Mouse (Mus musculus) forebrain, embryonic 14.5 days (tissue): ENCODE results near the gene Fbrs. TPM values are rescaled to one million over a fixed set of nuclear protein-coding genes. Genes with fewer than 3 reads are reported as not detected.
"Not testable (repeated sequence)": the region's sequence is repeated elsewhere in the genome, so short reads cannot be mapped to it uniquely, and the experiment has no call there.

Experiments
- ATAC-seq: fragments of 200-750 bp; cut with Nextera tagmentation; 2 replicates; pipeline ENCODE4 v1.8.0; 2017; ENCODE audit warnings: mild to moderate bottlenecking, moderate library complexity
- DNase-seq: peaks from one replicate; pipeline ENCODE4 v3.0.0-alpha.2; 2015; ENCODE audit warnings: low spot score
- H3K27ac ChIP-seq: fragments of 300-500 bp; sonication (generic); 2 replicates; pipeline ENCODE4 v1.5.1; 2014; ENCODE audit warnings: low read depth, mild to moderate bottlenecking, control low read depth, low read length, moderate library complexity
- H3K27me3 ChIP-seq: fragments of 300-500 bp; sonication (generic); replicated peaks from 2 replicates; pipeline ENCODE4 v1.6.1; 2014; ENCODE audit warnings: low read length, control low read depth, mixed read lengths; ENCODE audit not compliant: control insufficient read depth, insufficient read depth
- H3K36me3 ChIP-seq: fragments of 300-500 bp; sonication (generic); 2 replicates; pipeline ENCODE4 v1.6.1; 2014; ENCODE audit warnings: low read length, control low read depth; ENCODE audit not compliant: control insufficient read depth, insufficient read depth
- H3K4me1 ChIP-seq: fragments of 300-500 bp; sonication (generic); 2 replicates; pipeline ENCODE4 v1.6.1; 2014; ENCODE audit warnings: antibody characterized with exemption, low read length, control low read depth; ENCODE audit not compliant: control insufficient read depth, insufficient read depth
- H3K4me2 ChIP-seq: fragments of 300-500 bp; sonication (generic); 2 replicates; pipeline ENCODE4 v1.6.1; 2014; ENCODE audit warnings: mild to moderate bottlenecking, control low read depth, low read length
- H3K4me3 ChIP-seq: fragments of 300-500 bp; sonication (generic); 2 replicates; pipeline ENCODE4 v1.5.1; 2014; ENCODE audit warnings: low read depth, low read length, control low read depth
- H3K9ac ChIP-seq: fragments of 300-500 bp; sonication (generic); 2 replicates; pipeline ENCODE4 v1.6.1; 2014; ENCODE audit warnings: mild to moderate bottlenecking, low read length, control low read depth, moderate library complexity
- H3K9me3 ChIP-seq: fragments of 300-500 bp; sonication (generic); replicated peaks from 2 replicates; pipeline ENCODE4 v1.6.1; 2016; ENCODE audit warnings: low read length, control low read depth, mixed read lengths; ENCODE audit not compliant: control insufficient read depth
- WGBS: fragments of 180-500 bp; shearing (Covaris S2); extraction: QIAGEN DNeasy Blood & Tissue Kit; methylation state at CpG from one replicate; pipeline ENCODE4 v1.1.7; 2014; 5-methylcytosine and 5-hydroxymethylcytosine counted together
- polyA plus RNA-seq: library from polyadenylated mRNA; unstranded; fragments of >200 nt; fragmentation: Nextera tagmentation; extraction: Ambion mirVana; gene quantifications from 2 replicates; pipeline ENCODE4 v1.2.1, GENCODE M21; 2014

The Fbrs gene
- polyA plus RNA-seq, 1 experiment from 2014 or later: 8.9 TPM

GRCm38 (mm10) chr7:127480321-127480720 lies 1.3 kb downstream of the Fbrs start:
- H3K27me3 ChIP-seq: no peaks in the 10 kb centered on the region
- peak overlapping the region; percentile 98 for H3K4me3 ChIP-seq
- H3K27ac ChIP-seq: no peak overlapping the region
- H3K4me2 ChIP-seq: peak overlapping the region; percentile 99
- H3K9me3 ChIP-seq: no peaks in the 10 kb centered on the region
- ATAC-seq (no peak), DNase-seq (no peak)
- H3K4me1 ChIP-seq: peaks cover 22% of the 10 kb centered on the region
- peaks cover 69% of the 10 kb centered on the region for H3K36me3 ChIP-seq
- WGBS: 82% methylated on average over 2 of the region's 2 CpGs
- peak overlapping the region; percentile 96 for H3K9ac ChIP-seq

- WGBS: 88% methylated on average over 5 of the region's 5 CpGs
- Histone ChIP-seq H3K4me2 (no peak overlapping the region), H3K4me3 (no peak overlapping the region), H3K9me3 (no peaks in the 10 kb centered on the region), H3K27me3 (no peaks in the 10 kb centered on the region), H3K4me1 (peaks cover 7% of the 10 kb centered on the region; the same call in 1 of the 2 replicates), H3K9ac (no peak overlapping the region), H3K36me3 (peaks cover 96% of the 10 kb centered on the region), H3K27ac (no peak overlapping the region)
- ATAC-seq: no peak
- DNase-seq: no peak
Measured at GRCm38 (mm10) chr7:127485416-127485815, 6.4 kb downstream of the Fbrs start.

GRCm38 (mm10) chr7:127488364-127488763 lies 9.4 kb downstream of the Fbrs start:
- not testable (repeated sequence) for H3K9ac ChIP-seq, H3K27me3 ChIP-seq, H3K4me2 ChIP-seq, DNase-seq, ATAC-seq, H3K27ac ChIP-seq, H3K4me1 ChIP-seq, H3K4me3 ChIP-seq, H3K9me3 ChIP-seq
- peaks cover 86% of the 10 kb centered on the region for H3K36me3 ChIP-seq
- 91% methylated on average over 4 of the region's 5 CpGs for WGBS

GRCm38 (mm10) chr7:127489982-127490381 lies 11.0 kb downstream of the Fbrs start:
- Histone ChIP-seq H3K4me1 (no peaks in the 10 kb centered on the region), H3K9ac (no peak overlapping the region), H3K9me3 (no peaks in the 10 kb centered on the region), H3K4me3 (no peak overlapping the region), H3K4me2 (no peak overlapping the region), H3K27me3 (no peaks in the 10 kb centered on the region), H3K36me3 (peaks cover 70% of the 10 kb centered on the region), H3K27ac (no peak overlapping the region)
- DNase-seq (no peak), ATAC-seq (no peak)
- WGBS: 96% methylated on average over 7 of the region's 7 CpGs

GRCm38 (mm10) chr7:127491846-127492245 lies 12.8 kb downstream of the Fbrs start:
- Histone ChIP-seq H3K9me3 (no peaks in the 10 kb centered on the region), H3K4me1 (no peaks in the 10 kb centered on the region), H3K9ac (no peak overlapping the region), H3K4me3 (no peak overlapping the region), H3K27me3 (no peaks in the 10 kb centered on the region), H3K36me3 (peaks cover 51% of the 10 kb centered on the region), H3K27ac (no peak overlapping the region), H3K4me2 (no peak overlapping the region)
- DNase-seq (no peak), ATAC-seq (no peak)
- WGBS: 89% methylated on average over 3 of the region's 3 CpGs

GRCm38 (mm10) chr7:127494648-127495047 lies 15.6 kb downstream of the Fbrs start:
- no peak overlapping the region for H3K4me2 ChIP-seq
- no peak overlapping the region for H3K9ac ChIP-seq
- DNase-seq: no peak

GRCm38 (mm10) chr7:127497382-127497781 lies 18.4 kb downstream of the Fbrs start:
- 86% methylated on average over 2 of the region's 2 CpGs for WGBS
- no peak for ATAC-seq
- H3K27ac ChIP-seq: no peak overlapping the region

More at GRCm38 (mm10) chr7:127494648-127495047, 15.6 kb downstream of the Fbrs start:
- no peak overlapping the region for H3K4me3 ChIP-seq
- ATAC-seq: no peak
- H3K36me3 ChIP-seq: peaks cover 27% of the 10 kb centered on the region
- H3K9me3 ChIP-seq: no peaks in the 10 kb centered on the region
- H3K27me3 ChIP-seq: no peaks in the 10 kb centered on the region
- H3K4me1 ChIP-seq: no peaks in the 10 kb centered on the region
- no peak overlapping the region for H3K27ac ChIP-seq

GRCm38 (mm10) chr7:127498407-127498806 lies 19.4 kb downstream of the Fbrs start:
- DNase-seq: peak; percentile 69
- H3K36me3 ChIP-seq: no peaks in the 10 kb centered on the region; the same call in 1 of the 2 replicates
- H3K4me2 ChIP-seq: no peak overlapping the region
- H3K4me3 ChIP-seq: no peak overlapping the region
- no peak overlapping the region for H3K27ac ChIP-seq
- no peak overlapping the region for H3K9ac ChIP-seq
- H3K9me3 ChIP-seq: no peaks in the 10 kb centered on the region
- no peaks in the 10 kb centered on the region for H3K27me3 ChIP-seq
- 48% methylated on average over 3 of the region's 3 CpGs for WGBS
- peak; percentile 55; the same call in 1 of the 2 replicates for ATAC-seq
- no peaks in the 10 kb centered on the region for H3K4me1 ChIP-seq

More at GRCm38 (mm10) chr7:127497382-127497781, 18.4 kb downstream of the Fbrs start:
- DNase-seq: no peak
- no peak overlapping the region for H3K4me3 ChIP-seq
- no peak overlapping the region for H3K4me2 ChIP-seq
- H3K9ac ChIP-seq: no peak overlapping the region
- H3K36me3 ChIP-seq: no peaks in the 10 kb centered on the region; the same call in 1 of the 2 replicates
- no peaks in the 10 kb centered on the region for H3K9me3 ChIP-seq
- no peaks in the 10 kb centered on the region for H3K27me3 ChIP-seq
- H3K4me1 ChIP-seq: no peaks in the 10 kb centered on the region

GRCm38 (mm10) chr7:127508291-127508690 lies 29.3 kb downstream of the Fbrs start:
- DNase-seq: no peak
- 97% methylated on average over 3 of the region's 3 CpGs for WGBS
- H3K36me3 ChIP-seq: no peaks in the 10 kb centered on the region
- no peak for ATAC-seq
- no peaks in the 10 kb centered on the region for H3K9me3 ChIP-seq
- H3K27ac ChIP-seq: no peak overlapping the region
- H3K9ac ChIP-seq: no peak overlapping the region
- H3K27me3 ChIP-seq: no peaks in the 10 kb centered on the region
- no peak overlapping the region for H3K4me2 ChIP-seq
- H3K4me1 ChIP-seq: peaks cover 5% of the 10 kb centered on the region; the same call in 1 of the 2 replicates
- no peak overlapping the region for H3K4me3 ChIP-seq
